Mouse (Mus musculus) midbrain, postnatal 0 days (tissue): ENCODE data around the gene Macf1. TPM values are rescaled to one million over a fixed set of nuclear protein-coding genes. Genes with fewer than 3 reads are reported as not detected.
"Not testable (repeated sequence)": the region's sequence is repeated elsewhere in the genome, so short reads cannot be mapped to it uniquely, and the experiment has no call there.

Experiments
- ATAC-seq: fragments of 200-750 bp; cut with Nextera tagmentation; 2 replicates; pipeline ENCODE4 v1.8.0; 2017; ENCODE audit warnings: moderate number of reproducible peaks, mild to moderate bottlenecking, moderate TSS enrichment, moderate library complexity; ENCODE audit not compliant: low FRiP score
- DNase-seq: peaks from one replicate; pipeline ENCODE4 v3.0.0-alpha.2; 2015; ENCODE audit warnings: low spot score
- H3K27ac ChIP-seq: fragments of 300-500 bp; sonication (generic); 2 replicates; pipeline ENCODE4 v1.5.1; 2014; ENCODE audit warnings: low read depth, mild to moderate bottlenecking, low read length, mixed read lengths
- H3K27me3 ChIP-seq: fragments of 300-500 bp; sonication (generic); 2 replicates; pipeline ENCODE4 v1.6.1; 2014; ENCODE audit warnings: low read length, control low read depth, mixed read lengths; ENCODE audit not compliant: insufficient read depth
- H3K36me3 ChIP-seq: fragments of 300-500 bp; sonication (generic); 2 replicates; pipeline ENCODE4 v1.6.1; 2014; ENCODE audit warnings: low read length, control low read depth, mixed read lengths; ENCODE audit not compliant: insufficient read depth
- H3K4me1 ChIP-seq: fragments of 300-500 bp; sonication (generic); 2 replicates; pipeline ENCODE4 v1.6.1; 2014; ENCODE audit warnings: mild to moderate bottlenecking, control low read depth, antibody characterized with exemption, low read length, mixed read lengths; ENCODE audit not compliant: insufficient read depth
- H3K4me2 ChIP-seq: fragments of 300-500 bp; sonication (generic); 2 replicates; pipeline ENCODE4 v1.6.1; 2014; ENCODE audit warnings: low read depth, mild to moderate bottlenecking, low read length, mixed read lengths; ENCODE audit not compliant: poor library complexity, severe bottlenecking
- H3K4me3 ChIP-seq: fragments of 300-500 bp; sonication (generic); 2 replicates; pipeline ENCODE4 v1.5.1; 2014; ENCODE audit warnings: low read depth, mild to moderate bottlenecking, low read length, moderate library complexity
- H3K9ac ChIP-seq: fragments of 300-500 bp; sonication (generic); replicated peaks from 2 replicates; pipeline ENCODE4 v1.6.1; 2014; ENCODE audit warnings: mild to moderate bottlenecking, low read length, moderate library complexity, mixed read lengths; ENCODE audit not compliant: poor library complexity, severe bottlenecking
- H3K9me3 ChIP-seq: fragments of 300-500 bp; sonication (generic); 2 replicates; pipeline ENCODE4 v1.6.1; 2016; ENCODE audit warnings: low read length, control low read depth
- CTCF ChIP-seq: IDR thresholded peaks from 2 replicates; pipeline ENCODE4 v1.5.1; 2016; ENCODE audit warnings: antibody characterized with exemption, mild to moderate bottlenecking
- WGBS: fragments of 180-500 bp; shearing (Covaris S2); extraction: QIAGEN DNeasy Blood & Tissue Kit; methylation state at CpG from one replicate; pipeline ENCODE4 v1.1.7; 2014; 5-methylcytosine and 5-hydroxymethylcytosine counted together
- polyA plus RNA-seq: library from polyadenylated mRNA; unstranded; fragments of >200 nt; fragmentation: Nextera tagmentation; extraction: Ambion mirVana; gene quantifications from 2 replicates; pipeline ENCODE4 v1.2.1, GENCODE M21; 2015
- total RNA-seq: library from RNA; depleted of rRNA; stranded (reverse); fragments of >200 nt; gene quantifications from 2 replicates; pipeline ENCODE4 v1.2.3, GENCODE M21; 2014

Macf1 gene
- total and polyA plus RNA-seq, 2 experiments from 2014 or later, result 73.3 to 338 TPM

DNA sequence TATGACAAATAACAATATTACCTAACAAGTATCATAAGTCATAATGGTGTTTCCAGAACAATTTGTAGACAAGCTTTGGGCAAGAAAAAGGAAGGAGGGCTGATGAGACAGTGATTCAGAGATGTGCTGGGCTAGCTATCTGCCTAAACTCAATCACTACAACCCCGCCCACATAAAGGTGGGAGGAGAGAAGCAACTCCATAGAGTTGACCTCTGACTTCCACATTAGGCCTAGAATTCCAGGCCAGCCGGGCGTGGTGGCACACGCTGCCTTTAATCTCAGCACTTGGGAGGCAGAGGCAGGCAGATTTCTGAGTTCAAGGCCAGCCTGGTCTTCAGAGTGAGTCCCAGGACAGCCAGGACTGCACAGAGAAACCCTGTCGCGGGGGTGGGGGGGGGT, 153.2 kb downstream of the Macf1 start:
- Histone ChIP-seq H3K4me1 (peaks cover 10% of the 10 kb centered on the region), H3K36me3 (no peaks in the 10 kb centered on the region), H3K4me2 (no peak overlapping the region), H3K27ac (no peak overlapping the region), H3K4me3 (no peak overlapping the region), H3K9ac (no peak overlapping the region), H3K9me3 (no peaks in the 10 kb centered on the region), H3K27me3 (no peaks in the 10 kb centered on the region)
- DNase-seq, result no peak
- TF ChIP-seq CTCF, result no peak
- WGBS, result 93% methylated on average over 6 of the region's 6 CpGs
- no peak for ATAC-seq

DNA sequence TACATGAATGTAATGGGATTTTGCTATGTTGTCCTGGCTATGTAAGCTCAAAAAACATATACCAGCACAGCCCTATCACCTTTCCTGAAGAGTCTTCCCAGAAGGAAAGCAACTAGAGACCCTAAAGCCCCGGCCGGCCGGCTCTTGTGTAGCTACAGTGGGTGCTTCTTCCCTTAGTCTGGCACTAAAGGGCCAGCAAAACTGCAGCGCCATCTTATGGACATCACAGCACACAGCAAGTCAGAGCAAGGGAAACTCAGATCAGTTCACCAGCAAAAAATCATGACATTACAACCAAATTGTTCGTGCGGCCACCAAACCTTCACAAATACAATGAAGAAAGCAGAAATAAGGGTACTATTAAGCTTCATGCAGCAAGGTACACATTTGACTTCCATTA, 154.9 kb downstream of the Macf1 start:
- ATAC-seq (no peak), DNase-seq (peak; percentile 70)
- Histone ChIP-seq H3K4me2 (no peak overlapping the region), H3K9me3 (no peaks in the 10 kb centered on the region), H3K9ac (no peak overlapping the region), H3K4me1 (peaks cover 27% of the 10 kb centered on the region), H3K27me3 (no peaks in the 10 kb centered on the region), H3K36me3 (no peaks in the 10 kb centered on the region), H3K27ac (peak overlapping the region; percentile 87), H3K4me3 (no peak overlapping the region)
- peak; percentile 79 for TF ChIP-seq CTCF
- 44% methylated on average over 6 of the region's 6 CpGs for WGBS

DNA sequence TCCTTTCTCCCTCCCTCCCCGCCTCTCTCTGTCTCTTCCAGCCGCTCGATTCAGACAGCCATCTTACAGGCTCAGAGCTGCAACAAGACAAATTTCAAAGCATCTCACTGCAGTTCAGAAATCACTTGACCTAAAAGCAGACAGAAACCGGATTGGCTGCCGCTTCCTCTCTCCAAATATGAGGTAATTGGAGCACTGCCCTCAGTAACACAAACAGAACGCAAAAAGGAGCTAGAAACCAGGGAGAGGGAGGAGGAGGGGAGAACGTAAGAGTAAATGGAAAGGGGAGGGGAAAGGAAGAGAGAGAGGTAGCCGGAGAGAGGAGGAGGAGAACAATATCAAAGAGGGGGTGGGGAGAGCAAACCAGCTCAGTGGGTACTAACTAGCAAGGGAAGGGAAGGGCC, 156.6 kb downstream of the Macf1 start:
- ATAC-seq (peak; percentile 85), DNase-seq (peak; percentile 82)
- Histone ChIP-seq H3K4me2 (peak overlapping the region; percentile 74), H3K9me3 (no peaks in the 10 kb centered on the region), H3K27ac (peak overlapping the region; percentile 87), H3K36me3 (no peaks in the 10 kb centered on the region), H3K9ac (peak overlapping the region; percentile 66), H3K4me1 (peaks cover 41% of the 10 kb centered on the region), H3K4me3 (peak overlapping the region; percentile 44), H3K27me3 (no peaks in the 10 kb centered on the region)
- 1% methylated on average over 8 of the region's 8 CpGs for WGBS
- TF ChIP-seq CTCF, result no peak

DNA sequence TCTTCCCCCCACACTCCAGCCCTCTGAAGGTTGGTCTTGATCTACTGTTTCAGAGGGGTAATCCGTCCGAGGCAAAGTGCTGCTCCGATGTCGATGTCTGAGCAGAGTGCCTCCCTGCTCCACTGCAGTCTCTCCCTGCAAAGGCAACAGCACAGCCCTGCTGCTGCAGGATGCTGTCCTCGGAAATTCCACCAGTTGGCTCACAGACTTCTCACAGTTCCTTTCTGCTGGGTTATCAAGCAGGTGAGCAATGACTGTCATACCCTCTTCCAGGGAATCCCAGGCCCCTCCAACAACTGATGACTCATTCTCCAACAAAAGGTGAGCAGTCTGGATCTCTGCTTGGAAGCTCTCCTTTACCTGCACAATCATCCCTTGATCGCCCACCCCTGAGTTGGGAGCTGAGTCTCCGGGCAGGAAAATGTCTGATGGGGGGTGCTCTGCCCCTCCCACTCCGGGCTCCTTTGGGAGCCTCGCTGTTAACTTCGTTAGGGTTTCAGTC, 157.3 kb downstream of the Macf1 start:
- peak overlapping the region; percentile 44 for H3K4me3 ChIP-seq
- H3K36me3 ChIP-seq, result no peaks in the 10 kb centered on the region
- no peak; the same call in 1 of the 2 replicates for TF ChIP-seq CTCF
- peak overlapping the region; percentile 87 for H3K27ac ChIP-seq
- H3K27me3 ChIP-seq, result no peaks in the 10 kb centered on the region
- H3K9me3 ChIP-seq, result no peaks in the 10 kb centered on the region
- WGBS, result 28% methylated on average over 10 of the region's 10 CpGs
- H3K4me1 ChIP-seq, result peaks cover 41% of the 10 kb centered on the region
- H3K4me2 ChIP-seq, result peak overlapping the region; percentile 74
- ATAC-seq, result peak; percentile 54
- H3K9ac ChIP-seq, result peak overlapping the region; percentile 66
- peak; percentile 23 for DNase-seq

DNA sequence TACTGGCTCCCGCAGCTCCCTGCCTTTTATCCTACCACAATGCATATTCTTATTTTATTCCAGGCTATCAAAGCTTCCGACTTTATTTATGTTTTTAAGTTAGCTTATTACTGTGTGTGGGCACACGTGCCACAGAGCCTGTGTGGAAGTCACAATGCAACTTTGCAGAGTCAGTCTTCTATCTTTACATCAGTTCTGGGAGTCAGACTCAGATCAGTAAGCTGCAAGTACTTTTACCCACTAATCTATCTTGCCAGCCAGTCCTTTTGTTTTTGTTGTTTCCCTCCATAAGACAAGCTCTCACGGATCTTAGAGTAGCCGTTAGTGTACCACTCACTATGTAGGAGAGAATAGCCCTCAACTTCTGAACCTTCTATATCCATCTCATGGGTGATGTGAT, 159.4 kb downstream of the Macf1 start:
- Histone ChIP-seq H3K27ac (no peak overlapping the region), H3K4me2 (peak overlapping the region; percentile 74), H3K4me1 (peaks cover 41% of the 10 kb centered on the region), H3K9me3 (no peaks in the 10 kb centered on the region), H3K27me3 (no peaks in the 10 kb centered on the region), H3K36me3 (no peaks in the 10 kb centered on the region), H3K9ac (no peak overlapping the region), H3K4me3 (peak overlapping the region; percentile 44; the same call in 1 of the 2 replicates)
- 80% methylated on average over 5 of the region's 5 CpGs for WGBS
- DNase-seq (no peak), ATAC-seq (no peak)
- no peak for TF ChIP-seq CTCF

DNA sequence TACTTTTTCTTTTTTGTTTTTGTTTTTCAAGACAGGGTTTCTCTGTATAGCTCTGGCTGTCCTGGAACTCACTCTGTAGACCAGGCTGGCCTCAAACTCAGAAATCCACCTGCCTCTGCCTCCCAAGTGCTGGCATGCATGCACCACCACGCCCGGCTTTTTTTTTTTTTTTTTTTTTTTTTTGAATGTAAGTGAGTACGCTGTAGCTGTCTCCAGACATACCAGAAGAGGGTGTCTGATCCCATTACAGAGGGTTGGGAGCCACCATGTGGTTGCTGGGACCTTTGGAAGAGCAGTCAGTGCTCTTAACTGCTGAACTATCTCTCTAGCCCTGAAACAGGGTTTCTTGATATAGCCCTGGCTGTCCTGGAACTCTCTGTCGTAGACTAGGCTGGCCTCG, 164.0 kb downstream of the Macf1 start:
- H3K27ac ChIP-seq, ATAC-seq, H3K36me3 ChIP-seq, H3K27me3 ChIP-seq, H3K4me3 ChIP-seq, H3K9ac ChIP-seq, DNase-seq, H3K4me2 ChIP-seq, H3K9me3 ChIP-seq: not testable (repeated sequence)
- 85% methylated on average over 5 of the region's 5 CpGs for WGBS
- 0 out of 2 replicates have a peak, but pooled peaks have one; percentile 2 for TF ChIP-seq CTCF
- peaks cover 23% of the 10 kb centered on the region for H3K4me1 ChIP-seq
